Mouse (Mus musculus): Measurements from ENCODE around the gene Vmn1r160. TPM values are rescaled to one million over a fixed set of nuclear protein-coding genes. Genes with fewer than 3 reads are reported as not detected.
"Not testable (repeated sequence)": the region's sequence is repeated elsewhere in the genome, so short reads cannot be mapped to it uniquely, and the experiment has no call there.

Vmn1r160 gene
- total RNA-seq (2022), result not detected

DNA sequence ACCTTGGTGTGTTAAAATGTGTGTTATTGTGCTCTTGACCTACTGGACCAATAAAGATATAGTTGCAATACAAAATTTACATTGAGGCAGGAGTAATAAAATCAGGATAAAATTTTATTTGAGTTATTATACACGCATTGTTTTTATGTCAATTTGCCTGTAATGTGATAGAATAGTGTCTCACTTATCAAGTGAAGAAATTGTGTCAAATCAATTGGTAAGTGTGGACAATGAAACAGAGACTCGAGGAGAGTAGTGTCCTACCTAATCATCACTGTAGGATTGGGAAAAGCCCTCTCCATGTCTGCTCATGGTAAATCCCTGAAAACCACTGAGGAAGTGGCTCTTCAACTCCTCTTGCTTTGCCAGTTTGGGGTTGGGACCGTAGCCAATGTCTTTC, at the start of gene Vmn1r160:
Vmn1r160 (plus strand) TSS at position 301 of the 400 bp plus-strand sequence.
- DNase-seq (ENCODE audit: low spot score in 2 of 2), result not testable (repeated sequence)

DNA sequence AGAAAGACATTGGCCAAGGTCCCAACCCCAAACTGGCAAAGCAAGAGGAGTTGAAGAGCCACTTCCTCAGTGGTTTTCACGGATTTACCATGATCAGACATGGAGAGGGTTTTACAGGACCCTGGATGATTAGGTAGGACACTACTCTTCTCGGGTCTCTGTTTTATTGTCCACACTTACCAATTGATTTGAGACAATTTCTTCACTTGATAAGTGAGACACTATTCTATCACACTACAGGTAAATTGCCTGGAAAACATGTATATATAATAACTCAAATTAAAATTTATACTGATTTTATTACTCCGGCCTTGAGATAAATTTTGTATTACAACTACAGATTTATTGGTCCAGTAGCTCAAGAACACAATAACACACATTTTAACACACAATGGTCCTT, 27.5 kb upstream of the Vmn1r160 start, which contains the start of gene Vmn1r159:
Vmn1r159 (minus strand) TSS at position 101 of the 400 bp plus-strand sequence.
- not testable (repeated sequence) for DNase-seq (ENCODE audit: low spot score in 2 of 2)

Other genes with a start within 250 kb of the Vmn1r160 start
- not detected for gene Vmn1r155, start 213.2 kb upstream of the Vmn1r160 start, total RNA-seq (2022)
- not detected for gene Gm8693, start 178.9 kb upstream of the Vmn1r160 start, total RNA-seq (2022)
- not detected for gene Gm4567, start 151.5 kb upstream of the Vmn1r160 start, total RNA-seq (2022)
- gene Vmn1r157, start 109.5 kb upstream of the Vmn1r160 start, total RNA-seq (2022), result not detected
- gene Vmn1r158, start 80.4 kb upstream of the Vmn1r160 start, total RNA-seq (2022), result not detected
- not detected for gene Vmn1r159, start 27.6 kb upstream of the Vmn1r160 start, total RNA-seq (2022)
- not detected for gene Gm4214, start 113.4 kb downstream of the Vmn1r160 start, total RNA-seq (2022)
- not detected for gene Gm4216, start 148.7 kb downstream of the Vmn1r160 start, total RNA-seq (2022)
- gene Vmn1r163, start 184.3 kb downstream of the Vmn1r160 start, total RNA-seq (2022), result not detected
- gene Gm8720, start 196.2 kb downstream of the Vmn1r160 start, total RNA-seq (2022), result not detected

Measured in left cerebral cortex, adult 8-10 months (tissue).